Mouse (Mus musculus): ENCODE measurements around the gene Hoxb1.
A peak's percentile ranks its signal among the peaks of the same experiment; 100 is the strongest.

Hoxb1 gene

DNA sequence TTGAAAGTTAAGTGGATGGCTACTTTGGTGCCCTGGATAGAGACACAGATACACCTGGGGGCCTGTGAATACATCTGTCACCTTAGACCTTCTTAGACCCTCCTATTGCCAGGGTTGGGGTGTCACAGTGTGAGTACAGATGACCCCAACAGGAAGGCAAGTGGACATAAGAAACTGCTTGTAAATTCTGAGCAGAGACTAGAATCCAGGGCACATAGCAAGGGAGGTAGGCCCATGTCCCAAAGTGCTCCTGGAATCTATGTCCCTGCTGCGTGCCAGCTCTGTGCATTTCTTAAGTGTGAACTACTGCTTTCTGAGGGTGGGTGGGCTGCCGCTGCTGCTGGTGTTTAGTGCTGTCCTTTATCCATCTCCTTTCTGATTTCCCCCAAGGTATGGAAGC lies 14.8 kb upstream of the Hoxb1 start:
- DNase-seq = no peak

DNA sequence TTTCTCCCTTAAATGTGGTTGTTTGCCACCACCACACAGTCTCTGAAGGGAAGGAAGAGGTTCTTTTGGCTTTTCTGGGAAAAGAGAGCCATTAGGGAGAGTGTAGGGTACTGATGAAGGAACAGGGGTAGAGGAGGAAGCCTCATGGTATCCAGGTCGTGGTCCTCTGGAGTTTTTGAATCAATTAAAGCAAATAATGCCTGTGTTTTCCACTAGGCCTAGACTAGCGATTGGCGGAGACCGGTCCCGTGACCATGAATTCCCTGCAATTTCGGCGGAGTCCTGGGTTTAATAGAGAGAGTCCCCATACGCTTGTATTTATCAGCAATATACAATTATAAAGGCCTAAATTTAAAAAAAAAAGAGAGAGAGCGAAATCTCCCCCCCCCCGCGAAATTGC lies 14.2 kb upstream of the Hoxb1 start:
- peak; percentile 95 for DNase-seq

DNA sequence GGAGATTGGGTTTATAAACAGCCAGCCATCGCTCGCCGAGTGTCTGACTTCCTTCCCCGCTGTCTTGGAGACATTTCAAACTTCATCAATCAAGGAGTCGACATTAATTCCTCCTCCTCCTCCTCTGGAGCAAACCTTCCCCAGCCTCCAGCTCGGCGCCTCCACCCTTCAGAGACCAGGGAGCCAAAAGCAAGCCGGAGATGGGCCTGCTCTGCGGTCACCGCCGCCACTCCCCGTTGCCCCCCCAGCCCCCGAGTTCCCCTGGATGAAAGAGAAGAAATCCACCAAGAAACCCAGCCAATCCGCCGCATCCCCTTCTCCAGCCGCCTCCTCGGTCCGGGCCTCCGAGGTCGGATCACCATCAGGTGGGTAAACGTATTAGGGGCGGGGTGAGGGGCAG lies 13.7 kb upstream of the Hoxb1 start:
- peak; percentile 89 for DNase-seq

DNA sequence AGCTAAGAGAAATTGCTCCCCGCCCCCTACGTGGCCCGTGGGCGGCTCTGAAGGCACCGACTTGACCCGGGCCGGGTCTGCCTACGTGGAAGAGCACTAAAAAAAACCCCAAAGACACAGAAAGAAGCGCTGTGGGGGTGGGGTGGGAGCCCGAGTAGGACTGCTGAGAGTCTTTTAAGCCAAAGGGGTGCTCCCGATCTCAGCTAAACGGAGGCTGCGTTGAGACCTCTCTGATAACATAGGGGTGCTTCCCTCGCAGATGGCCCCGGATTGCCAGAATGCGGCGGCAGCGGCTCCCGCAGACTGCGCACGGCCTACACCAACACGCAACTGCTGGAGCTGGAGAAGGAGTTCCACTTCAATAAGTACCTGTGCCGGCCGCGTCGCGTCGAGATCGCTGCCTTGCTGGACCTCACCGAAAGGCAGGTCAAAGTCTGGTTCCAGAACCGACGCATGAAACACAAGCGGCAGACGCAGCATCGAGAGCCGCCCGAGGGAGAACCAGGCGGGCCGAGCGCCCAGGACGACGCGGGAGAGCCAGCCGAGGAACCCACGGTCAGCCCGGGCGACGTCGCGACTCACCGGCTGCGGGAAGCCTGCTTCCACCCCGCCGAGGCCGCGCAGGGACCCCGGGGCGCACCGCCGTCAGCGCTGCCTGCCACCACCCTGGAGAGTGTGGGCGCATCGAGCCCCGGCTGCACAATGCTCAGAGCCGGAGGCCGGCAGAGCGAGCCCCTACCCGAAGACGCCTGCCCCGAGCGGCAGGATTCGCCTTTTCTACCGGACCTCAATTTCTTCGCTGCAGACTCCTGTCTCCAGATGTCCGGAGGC lies 12.6 kb upstream of the Hoxb1 start:
- DNase-seq = peak; percentile 93

DNA sequence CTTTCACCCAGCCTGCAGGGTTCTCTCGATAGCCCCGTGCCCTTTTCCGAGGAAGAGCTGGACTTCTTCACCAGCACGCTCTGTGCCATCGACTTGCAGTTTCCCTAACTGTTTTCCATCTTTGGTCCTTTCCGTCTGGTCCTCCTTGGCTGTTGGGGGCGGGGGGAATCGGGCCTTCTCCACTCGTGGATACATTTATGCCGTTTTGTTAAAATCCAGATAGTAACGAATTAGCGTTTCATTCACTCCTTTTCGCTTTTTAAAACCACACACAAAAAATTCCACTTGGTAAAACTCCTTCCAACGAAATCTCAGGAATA lies 12.1 kb upstream of the Hoxb1 start:
- no peak for DNase-seq

DNA sequence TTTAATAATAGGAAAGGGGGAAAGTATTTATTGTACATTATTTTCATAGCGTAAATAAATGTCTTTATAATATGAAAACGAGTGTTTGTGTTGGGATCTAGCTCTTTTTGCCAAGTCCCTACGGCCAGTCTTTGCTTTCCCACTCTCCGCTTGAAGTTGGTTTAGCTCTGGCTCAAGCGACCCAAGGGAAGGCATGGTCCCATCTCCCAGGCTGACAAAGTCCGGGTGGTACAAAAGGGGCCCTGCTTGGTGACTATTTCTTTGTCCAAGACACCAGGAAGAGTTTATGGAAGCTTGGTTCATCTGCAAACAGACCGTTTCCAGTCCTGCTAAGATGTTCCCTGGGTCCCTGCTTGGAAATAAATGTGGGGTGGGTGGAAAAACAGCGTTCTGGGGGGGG lies 11.6 kb upstream of the Hoxb1 start:
- DNase-seq = peak; percentile 37

DNA sequence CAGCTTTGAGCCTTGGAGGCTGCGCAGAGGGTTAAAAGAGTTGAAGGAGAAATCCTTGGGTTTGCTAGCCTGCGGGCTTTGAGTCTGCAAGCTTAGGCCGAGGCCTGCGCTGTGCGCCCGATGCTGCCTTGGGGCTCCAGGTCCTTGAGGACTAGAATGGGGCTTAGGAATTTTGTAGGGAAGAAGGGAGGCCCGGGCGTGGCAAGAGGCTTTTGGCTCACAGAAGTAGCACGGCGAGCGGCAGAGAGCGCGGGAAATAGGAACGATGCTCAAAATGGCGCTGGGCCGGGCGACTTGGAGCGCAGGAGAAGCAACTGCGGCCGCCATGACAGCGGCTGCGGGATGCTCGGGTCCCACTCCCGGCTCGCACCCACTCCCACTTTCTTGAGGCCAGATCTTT lies 11.2 kb upstream of the Hoxb1 start:
- peak; percentile 83 for DNase-seq

DNA sequence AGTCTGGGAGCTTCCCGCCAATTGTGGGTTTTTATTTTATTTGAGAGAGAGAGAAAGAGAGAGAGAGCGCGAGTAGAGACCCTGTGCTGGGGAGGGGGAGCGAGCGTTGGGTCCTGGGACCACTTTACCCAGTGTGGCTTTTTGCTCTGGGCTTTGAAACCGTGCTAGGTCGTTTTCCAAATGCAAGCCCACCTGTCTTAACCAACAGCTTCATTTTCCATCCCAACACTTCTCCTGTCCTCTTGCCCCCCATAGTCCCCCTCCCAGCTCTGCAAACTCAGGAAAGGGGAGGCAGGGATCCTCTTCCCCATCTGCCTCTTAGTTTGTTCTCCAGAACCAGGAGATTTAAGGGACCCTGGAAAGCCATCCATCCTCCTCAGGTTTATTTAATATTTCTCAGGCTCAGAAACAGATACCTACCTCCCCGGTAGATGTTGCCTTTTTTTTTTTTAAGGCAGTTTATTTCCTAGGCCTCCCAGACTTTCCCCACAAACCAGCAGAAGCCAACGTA lies 10.7 kb upstream of the Hoxb1 start:
- DNase-seq = peak; percentile 81

DNA sequence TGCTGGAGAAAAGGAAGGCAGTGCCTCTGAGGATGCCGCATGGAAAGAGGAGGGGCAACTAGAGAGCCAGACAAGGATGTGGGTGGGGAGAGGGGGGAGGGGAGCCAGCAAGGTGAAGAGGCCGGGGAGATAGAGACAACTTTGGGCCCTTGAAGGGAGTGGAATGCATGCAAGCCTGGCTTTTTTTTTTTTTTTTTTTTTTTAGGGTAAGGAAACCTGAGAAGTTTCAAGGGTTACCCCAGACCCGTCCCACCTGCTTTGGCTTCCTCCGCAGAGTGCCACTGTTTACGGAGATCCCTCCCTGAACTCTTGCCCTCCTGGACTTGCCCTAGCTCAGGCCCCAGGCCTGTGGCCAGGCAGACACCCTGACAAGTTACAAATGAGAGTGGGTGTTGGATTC lies 1.7 kb upstream of the Hoxb1 start:
- DNase-seq = peak; percentile 60

DNA sequence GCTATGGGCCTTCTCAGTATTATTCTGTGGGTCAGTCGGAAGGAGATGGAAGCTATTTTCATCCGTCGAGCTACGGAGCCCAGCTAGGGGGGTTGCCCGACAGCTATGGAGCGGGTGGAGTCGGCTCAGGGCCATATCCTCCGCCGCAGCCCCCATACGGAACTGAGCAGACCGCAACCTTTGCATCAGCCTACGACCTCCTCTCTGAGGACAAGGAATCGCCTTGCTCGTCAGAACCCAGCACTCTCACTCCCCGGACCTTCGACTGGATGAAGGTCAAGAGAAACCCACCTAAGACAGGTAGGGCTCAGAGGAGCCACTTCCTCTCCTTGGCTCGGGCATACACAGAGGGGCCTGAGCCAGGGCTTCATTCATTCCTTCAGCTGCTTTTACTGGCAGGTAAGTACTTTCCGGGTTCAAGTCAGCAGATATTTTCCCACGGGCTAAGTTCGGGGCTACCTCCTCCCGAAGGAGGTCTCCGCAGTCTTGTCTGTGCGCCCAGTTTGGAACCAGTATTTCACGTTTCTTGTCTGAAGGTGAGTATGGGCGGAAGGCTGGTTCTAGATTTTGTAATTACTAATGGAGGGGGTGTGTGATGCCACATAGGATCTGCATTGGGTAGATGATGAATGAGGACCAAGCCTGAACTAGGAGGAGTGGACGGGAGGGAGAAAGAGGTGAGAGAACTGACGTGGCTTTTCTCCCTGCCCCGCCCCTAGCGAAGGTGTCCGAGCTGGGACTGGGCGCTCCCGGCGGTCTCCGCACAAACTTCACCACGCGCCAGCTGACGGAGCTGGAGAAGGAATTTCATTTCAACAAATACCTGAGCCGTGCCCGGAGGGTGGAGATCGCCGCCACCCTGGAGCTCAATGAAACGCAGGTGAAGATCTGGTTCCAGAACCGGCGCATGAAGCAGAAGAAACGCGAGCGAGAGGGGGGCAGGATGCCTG lies 815 bp downstream of the Hoxb1 start:
- DNase-seq = peak; percentile 86

DNA sequence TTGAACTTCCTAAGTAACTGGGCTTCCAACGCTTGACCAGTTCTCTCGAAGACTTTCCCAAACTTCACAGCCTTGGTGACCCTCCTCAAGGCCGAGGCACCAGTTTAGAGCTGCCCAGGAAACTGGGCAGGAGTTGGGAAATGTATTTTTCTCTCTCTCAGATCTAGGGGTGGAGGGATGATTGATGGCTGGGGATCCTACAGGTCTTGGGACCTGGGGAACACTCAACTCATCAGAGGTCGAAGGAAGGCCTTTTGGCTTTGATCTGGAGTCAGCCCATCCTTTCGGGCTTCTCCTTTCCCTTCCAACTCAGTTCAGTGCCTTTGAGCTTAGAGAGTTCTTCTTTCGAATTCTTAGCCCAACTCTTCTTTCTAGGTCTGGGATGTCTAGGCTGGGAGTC lies 1.6 kb downstream of the Hoxb1 start:
- no peak for DNase-seq

DNA sequence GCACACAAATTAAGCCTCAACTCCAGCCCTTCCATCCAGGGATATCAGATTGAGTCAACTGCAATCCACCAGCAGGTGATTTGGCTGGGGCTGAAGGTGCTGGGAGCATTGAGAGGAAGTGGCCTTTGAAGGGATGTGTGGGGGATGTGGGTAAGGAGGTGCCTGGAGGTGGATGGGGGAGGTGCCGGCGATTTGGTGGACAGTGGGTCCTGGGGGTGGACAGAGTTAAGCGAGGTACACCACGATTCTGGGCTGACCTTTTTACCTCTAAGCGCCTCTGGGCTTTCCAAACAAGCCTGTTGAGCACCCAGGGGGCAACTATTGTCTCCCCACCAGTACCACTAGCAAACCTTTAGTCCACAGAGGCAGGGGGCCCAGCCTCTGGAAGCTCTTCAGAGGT lies 3.1 kb downstream of the Hoxb1 start:
- DNase-seq = peak; percentile 73

DNA sequence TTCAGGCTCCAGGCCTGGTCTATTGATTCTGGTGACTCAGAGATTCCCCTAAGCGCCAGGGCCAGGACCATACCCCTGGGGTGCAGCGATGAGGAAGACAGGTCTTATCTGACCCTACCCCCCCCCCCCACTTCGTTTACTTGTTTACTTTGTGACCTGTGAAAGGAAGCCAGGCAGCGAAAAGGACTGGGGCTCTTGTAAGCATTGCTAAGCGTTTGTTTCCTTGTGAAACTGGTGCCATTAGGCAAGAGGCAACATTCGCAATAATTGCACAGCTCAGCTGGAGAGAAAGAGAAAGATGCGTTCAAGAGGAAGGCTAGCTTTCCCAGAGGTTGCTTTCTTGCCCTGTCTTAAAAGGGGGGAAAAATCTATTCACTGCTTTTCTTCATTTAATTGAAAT lies 3.6 kb downstream of the Hoxb1 start:
- no peak for DNase-seq

DNA sequence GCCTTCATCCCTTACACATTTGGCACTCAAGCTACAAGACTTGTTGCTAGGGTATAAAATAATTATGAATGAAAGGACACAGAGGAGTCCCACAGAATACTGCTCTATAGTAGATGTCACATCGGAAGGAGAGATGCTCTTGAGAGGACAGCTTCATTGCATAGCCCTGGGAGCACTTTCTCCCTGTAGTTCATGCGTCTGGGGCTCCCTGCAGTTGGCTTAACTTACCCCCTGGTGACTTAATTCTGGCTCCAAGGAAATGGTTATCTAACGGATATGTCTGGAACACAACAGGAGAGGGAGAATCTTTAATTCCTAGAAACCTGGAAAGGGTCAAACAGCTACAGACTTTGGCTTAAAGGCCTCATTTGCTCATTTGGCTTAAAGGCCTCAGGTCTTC lies 6.2 kb downstream of the Hoxb1 start:
- peak; percentile 75 for DNase-seq

DNA sequence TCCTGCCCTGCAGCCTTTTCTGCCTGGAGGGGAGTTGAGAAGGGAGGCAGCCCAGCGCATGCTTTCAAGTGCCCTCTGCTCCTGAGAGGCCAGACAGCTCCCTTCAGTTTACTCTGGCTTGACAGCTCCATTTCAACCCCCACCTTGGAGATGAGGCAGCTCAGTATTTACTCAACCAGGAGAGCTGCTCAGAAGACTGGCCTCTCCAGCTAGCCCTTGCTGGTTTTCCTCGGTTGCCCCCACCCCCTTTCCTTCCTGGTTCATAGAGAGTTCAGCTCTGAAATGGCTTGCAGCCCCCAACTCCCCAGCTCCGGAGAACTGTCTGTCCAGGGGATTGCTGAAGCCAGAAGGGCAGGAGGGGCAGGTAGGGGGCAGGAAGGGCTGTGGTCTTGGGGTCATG lies 7.0 kb downstream of the Hoxb1 start:
- DNase-seq = peak; percentile 82

DNA sequence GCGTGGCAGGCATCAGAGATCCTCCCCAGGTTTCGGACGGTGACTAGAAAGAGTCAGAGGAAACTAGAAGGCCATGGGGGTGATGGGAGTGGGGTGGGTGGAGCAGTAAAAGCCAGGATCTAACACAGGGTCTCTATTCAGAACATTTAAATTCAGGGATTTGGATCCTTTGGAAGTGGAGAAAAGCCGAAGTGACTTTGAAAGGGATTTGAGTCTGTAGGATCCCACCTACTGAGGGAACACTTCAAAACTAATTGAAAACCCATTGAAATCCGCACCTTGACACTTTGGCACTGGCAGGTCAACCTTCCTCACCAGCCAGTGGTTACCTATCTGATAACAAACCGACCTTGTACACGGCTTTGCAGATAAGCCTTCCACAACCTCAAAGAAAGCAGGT lies 9.3 kb downstream of the Hoxb1 start:
- DNase-seq = peak; percentile 30

DNA sequence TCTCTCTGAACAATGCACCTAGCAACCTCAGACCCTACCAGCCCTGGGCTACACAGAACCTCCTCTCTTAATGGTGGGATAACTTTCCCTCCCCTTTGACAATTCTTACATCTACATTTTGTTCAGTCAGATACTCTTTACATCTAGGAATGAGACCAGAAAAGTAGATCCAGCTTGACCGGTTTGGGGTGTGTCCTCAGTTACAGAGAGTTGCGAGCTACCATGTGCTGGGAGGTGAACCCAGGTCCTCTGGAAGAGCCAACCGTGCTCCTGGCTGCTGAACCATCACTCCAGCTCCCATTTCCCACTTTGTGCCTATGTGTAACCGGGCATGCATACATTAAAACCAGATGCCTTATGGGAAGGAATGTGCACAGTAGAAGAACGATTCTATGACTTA lies 17.8 kb downstream of the Hoxb1 start:
- no peak for DNase-seq

DNA sequence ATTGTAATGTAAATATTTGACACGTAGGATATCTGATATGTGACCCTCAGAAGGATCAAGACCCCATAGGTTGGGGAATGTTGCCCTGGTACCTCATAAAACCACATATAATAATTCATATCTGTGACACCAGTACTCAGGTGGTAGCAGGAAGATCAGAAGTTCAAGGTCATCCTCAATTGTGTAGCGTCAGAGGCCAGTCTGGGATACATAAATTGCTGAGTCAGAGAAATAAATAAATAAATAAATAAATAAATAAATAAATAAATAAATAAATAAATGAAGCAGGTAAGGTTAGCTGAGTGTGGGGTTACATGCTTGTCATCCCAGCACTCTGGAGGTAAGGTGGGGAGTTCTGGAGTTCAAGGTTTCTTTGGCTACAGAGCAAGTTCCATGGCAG lies 22.1 kb downstream of the Hoxb1 start:
- no peak for DNase-seq

DNA sequence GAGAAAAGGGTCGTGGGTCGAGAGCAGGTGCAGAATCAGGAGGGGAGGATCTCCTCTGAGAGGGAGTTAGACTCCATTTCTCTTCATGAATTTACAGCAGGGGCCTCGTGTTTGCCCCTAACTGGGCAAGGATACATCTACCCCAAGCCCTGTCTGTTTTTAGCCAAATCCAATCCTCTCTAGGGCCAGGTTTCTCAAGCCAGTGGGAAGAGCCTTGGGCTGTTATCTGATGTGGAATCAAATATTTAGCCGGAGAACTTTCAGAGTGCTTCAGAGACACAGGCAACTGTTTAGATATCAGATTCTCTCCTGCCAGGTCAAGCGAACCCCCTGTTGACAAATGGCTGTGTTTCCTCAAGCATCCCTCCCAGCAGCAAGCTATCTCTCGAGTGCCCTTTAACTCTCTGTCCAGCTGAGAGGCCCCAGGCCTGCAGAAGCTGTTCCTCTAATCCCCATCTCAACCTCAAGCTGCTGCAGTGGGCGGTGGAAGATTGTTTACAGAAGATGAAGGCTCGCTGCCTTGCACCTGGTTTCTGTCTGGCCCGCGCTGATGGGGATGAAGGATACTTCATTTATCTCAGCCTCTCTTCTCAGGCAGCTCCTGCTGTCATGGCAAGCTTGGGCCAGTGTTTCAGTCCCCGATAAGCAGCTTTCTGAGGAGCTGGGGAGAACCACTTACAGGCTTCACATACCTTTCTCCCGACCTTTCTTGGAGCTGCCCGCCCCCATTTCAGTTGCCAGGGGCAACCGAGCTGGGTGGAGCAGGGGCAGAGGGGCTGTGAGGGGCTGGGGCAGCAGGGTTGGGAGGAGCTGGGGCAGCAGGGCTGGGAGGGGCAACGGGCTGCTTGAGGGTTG lies 31.4 kb downstream of the Hoxb1 start:
- no peak for DNase-seq

DNA sequence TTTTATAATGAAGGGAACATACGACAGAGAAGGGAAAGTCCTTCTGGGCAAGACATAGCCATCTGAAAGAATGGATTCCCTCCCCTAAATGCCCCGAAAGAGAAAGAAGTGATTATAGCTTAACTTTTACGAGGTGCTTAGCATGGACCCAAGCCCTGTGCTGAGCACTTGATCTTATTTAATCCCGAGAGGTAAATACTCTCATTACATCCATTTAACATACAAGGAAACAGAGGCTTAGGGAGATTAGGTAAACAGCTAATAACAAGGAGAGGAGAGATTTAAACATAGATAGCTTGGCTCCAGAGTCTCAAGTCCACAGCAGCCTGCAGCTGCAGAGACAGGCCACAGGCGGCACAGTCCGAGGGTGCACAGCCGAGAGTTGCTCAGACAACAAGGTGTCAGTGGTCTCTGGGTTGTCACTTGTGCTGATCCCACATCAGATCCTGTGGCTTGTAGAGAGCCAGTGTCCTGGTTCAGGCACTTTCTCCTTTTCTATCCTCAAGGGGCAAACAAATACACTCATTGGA lies 32.3 kb downstream of the Hoxb1 start:
- DNase-seq = no peak

DNA sequence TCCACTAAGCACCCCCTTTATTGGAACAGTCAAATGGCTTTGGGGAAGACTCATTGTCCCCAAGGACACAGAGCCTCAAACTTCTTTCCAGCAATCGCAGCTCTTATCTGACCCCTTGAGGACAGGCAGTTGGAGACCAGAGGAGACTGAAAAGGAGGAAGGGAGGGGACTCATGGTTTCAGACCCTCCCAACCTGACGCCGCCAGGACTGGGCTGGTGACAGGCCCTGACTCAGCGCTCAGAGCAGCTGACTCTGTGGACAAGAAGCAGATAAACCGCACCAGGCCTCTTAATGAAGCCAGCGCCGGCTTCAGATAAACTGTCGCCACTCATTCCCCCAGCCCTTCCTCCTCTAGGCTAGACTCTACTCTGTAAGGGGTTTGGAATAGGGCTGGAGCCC lies 34.4 kb downstream of the Hoxb1 start:
- DNase-seq = peak; percentile 94

DNA sequence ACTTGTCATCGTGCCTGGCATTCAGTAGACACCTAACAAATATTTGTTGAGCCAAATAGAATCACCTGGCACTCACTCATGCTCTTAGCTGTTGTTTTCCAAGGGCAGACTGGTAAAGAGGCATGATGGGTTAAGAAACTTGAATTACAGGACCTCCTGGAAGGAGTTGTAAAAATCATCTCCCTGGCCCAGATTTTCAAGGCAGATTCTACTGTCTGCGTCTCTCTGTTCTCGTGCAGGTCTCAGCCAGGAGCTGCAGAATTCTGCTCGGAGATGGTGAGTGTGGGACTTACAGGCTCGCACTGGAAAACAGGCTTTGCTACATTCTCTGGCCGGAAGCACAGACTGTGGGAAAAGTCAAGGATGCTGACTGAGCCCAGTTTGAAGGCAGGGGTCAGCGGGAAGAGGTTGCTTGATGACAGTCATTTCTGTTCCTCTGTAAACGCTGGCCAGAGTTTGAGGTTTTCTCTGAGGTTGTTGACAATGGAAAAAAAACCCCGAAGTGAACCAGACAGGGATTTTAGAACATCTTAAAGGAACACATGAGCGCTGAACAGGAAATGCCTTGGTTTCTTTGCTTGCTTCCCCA lies 38.6 kb downstream of the Hoxb1 start:
- DNase-seq = peak; percentile 95
